Mouse (Mus musculus): ENCODE measurements around the gene Ostm1. TPM values are rescaled to one million over a fixed set of nuclear protein-coding genes. Genes with fewer than 3 reads are reported as not detected.

Gene Ostm1
- total RNA-seq, 2 experiments from 2014 or later = 53.0 to 54.7 TPM

DNA sequence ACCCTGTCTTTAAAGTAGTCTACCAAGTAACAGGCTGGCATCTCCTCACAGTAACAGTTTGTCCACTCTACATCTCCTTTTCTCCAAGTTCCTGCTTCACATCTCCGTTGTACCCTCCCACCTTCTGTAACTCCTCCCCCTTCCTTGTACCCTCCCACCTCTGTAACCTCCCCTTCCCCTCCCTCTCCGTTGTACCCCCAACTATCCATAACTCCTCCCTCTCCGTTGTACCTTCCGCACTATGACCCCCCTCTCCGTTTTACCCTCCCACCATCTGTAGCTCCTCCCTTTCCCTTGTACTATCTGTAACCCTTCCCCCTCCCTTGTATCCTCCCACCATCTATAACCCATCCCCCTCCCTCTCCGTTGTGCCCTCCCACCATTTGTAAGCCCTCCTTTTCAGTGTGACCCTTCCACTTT, 97.0 kb downstream of the Ostm1 start:
- H3K27ac ChIP-seq = no peak overlapping the region
- no peak for TF ChIP-seq CTCF (conservative IDR thresholded peaks at IDR 0.05)
- no peak for DNase-seq (ENCODE audit: low spot score in 2 of 2)
- H3K4me3 ChIP-seq = no peak overlapping the region

DNA sequence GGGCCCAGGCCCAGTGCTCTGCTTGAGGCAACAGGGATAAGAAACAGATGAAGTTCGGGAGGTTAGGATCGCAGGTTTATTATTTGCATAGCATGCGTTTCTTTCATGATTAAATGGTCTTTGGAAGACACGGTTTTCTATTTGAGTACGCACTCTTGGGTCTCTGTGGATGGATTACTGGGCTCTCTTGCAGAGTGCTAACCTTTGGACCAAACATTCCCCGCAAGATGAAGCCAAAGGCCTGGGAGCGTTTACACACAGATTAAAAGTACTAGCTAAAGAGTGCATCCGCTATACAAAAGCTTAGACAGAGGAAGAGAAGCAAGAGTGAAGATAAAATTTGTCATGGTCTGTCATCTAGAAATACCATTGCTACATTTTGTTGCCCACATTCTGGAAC, 98.8 kb downstream of the Ostm1 start:
- Histone ChIP-seq H3K27ac (no peak overlapping the region), H3K4me3 (no peak overlapping the region)
- DNase-seq (ENCODE audit: low spot score in 2 of 2) = no peak
- TF ChIP-seq CTCF (conservative IDR thresholded peaks at IDR 0.05) = no peak

DNA sequence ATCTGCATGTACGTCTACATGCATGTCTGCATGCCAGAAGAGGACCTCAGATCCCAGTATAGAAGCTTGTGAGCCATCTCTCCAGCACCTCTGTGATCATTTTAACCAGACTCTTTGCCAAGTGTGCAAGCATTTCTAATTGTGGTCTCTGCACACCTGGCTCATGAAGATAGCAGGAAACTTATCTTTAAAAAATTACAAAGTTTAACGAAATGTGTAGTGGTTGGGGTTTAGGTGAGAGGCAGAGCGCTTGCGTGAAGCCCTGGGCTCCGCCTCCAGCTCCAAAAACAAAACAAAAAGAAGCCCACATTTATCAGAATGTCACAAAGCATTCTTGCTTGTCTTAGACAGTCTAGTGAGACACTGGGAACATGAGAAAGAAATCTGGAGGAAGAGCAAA, 104.3 kb downstream of the Ostm1 start:
- DNase-seq (ENCODE audit: low spot score in 2 of 2) = no peak
- no peak for TF ChIP-seq CTCF (conservative IDR thresholded peaks at IDR 0.05)
- Histone ChIP-seq H3K27ac (no peak overlapping the region), H3K4me3 (no peak overlapping the region)

DNA sequence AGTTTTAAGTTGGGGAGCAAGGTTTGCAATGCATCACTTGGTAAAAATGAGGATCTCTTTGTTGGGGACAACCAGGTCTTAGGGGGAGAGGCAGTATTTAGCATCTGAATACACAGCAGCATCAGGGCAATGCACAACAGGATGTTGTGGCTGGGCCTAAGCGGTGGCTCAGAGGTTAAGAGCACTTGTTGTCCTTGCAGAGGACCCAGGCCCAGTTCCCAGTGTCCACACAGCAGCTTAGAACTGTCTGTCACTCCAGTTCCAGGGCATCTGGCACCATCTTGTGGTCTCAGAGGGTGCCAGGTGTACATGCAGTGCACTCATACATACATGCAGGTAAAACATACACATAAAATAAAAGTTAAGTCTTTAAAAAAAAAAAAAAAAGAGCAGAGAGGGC, 106.1 kb downstream of the Ostm1 start:
- Histone ChIP-seq H3K4me3 (no peak overlapping the region), H3K27ac (no peak overlapping the region)
- DNase-seq (ENCODE audit: low spot score in 2 of 2) = no peak
- 0 out of 2 replicates have a peak, but pooled peaks have one; percentile 5 for TF ChIP-seq CTCF (conservative IDR thresholded peaks at IDR 0.05)

DNA sequence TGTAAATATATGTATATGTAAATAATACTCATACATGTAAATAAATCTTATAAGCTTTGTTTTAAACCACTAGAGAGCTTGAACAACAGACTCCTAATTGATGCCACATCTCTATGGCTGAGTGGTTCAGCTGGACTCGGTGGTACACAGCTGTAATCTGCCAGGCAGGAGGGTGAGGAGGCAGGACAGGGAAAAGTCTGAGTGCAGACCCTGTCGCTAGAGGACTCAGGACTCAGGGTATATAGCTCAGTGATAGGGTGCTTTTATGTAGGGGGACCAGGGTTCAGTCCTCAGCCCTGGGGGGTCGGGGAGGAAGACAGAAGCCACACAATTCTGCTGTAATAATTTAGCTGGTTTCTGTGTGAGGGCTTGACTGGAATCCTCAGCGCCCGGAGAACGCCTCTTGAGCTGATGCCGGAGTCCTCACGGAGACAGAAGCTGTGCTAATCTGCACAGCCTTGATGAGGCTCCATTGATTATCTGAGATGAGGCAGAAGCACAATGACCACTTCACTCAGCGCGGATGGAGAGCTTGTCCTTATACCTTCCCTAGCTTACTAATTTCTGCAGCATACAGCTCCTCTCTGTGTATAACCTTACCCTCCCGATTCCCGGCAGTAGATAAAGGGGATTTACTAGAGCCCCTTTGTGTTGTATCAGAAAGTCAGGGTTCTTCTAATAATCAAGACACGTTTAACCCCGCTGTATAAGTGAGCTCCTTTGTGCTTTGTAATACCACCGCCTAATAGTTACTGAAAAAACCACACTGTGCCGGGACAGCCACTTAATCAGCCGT, 106.8 kb downstream of the Ostm1 start:
- DNase-seq (ENCODE audit: low spot score in 2 of 2) = no peak
- no peak for TF ChIP-seq CTCF (conservative IDR thresholded peaks at IDR 0.05)
- no peak overlapping the region for H3K4me3 ChIP-seq

DNA sequence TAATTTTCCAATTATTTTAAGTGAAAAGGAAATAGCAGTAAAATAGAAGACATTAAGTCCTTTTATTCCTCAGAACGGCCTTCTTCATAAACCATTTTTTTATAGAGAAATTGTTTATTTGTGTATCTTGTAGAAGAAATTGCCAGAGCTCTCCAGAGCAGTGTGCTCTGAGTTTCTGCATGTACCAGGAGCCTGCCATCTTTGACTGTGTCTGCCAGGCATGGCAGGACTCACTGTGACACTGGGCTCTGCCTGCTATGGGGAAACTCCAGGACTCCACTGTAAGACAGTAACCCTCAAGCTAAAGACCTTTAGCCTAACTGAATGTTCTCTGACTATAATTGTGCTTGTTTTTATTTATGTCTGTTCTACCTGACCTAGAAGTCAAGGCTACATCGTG, 107.4 kb downstream of the Ostm1 start:
- no peak overlapping the region for H3K4me3 ChIP-seq
- no peak for DNase-seq (ENCODE audit: low spot score in 2 of 2)
- TF ChIP-seq CTCF (conservative IDR thresholded peaks at IDR 0.05) = no peak
- no peak overlapping the region for H3K27ac ChIP-seq

More for the DNA sequence above, 106.8 kb downstream of the Ostm1 start:
- no peak overlapping the region for H3K27ac ChIP-seq

DNA sequence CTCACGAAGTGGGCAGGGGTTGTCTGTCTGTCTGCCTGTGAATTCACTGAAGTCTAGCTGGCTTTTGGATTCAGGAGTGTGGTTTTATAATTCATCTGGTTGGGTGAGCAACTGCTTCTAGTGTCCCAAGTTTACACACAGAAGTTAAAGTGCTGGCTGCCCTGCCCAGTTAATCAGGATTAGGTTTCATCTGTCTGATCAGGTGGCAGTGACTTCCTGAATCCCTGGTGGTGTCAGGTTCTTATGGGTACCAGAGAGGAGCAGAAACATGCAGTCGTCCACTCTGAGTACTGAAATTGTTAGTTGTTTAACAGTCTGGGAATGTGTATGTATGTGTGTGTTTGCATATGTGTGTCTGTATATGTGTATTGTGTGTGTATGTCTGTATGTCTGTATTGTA, 108.5 kb downstream of the Ostm1 start:
- Histone ChIP-seq H3K27ac (no peak overlapping the region), H3K4me3 (no peak overlapping the region)
- no peak for TF ChIP-seq CTCF (conservative IDR thresholded peaks at IDR 0.05)
- DNase-seq (ENCODE audit: low spot score in 2 of 2) = no peak

DNA sequence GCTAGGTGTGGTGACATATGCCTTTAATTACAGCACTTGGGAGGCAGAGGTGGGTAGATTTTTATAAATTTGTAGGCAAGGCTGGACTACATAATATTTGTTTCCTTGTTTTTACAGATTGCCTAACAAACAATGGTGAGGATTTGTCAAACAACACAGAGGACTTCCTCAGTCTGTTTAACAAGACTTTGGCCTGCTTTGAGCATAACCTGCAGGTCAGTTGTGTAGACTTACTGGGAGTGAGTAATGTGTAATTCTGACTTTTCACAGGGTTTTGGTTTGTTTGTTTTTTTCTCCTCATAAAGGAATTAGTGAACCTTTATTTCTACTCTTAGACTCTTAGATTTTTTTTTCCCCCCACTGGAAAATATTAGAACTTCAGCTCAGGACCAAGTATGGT, 109.2 kb downstream of the Ostm1 start:
- no peak overlapping the region for H3K4me3 ChIP-seq
- no peak for DNase-seq (ENCODE audit: low spot score in 2 of 2)
- no peak for TF ChIP-seq CTCF (conservative IDR thresholded peaks at IDR 0.05)
- no peak overlapping the region for H3K27ac ChIP-seq

DNA sequence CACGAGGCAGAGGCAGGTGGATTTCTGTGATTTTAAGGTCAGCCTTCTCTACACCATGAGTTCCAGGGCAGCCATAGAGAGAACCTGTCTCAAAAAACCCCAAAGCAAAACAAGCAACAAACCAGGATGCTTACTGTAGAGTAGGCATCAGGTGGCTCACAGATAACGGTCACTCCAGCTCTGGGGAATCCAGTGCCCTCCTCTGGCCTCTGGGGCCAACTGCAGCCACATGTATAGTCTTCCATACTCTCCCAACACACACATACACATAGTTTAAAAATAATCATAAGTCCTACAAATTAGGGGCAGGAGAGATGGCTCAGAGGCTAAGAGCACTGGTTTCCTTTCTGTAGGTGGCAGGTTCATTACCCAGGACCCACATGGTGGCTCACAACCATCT, 109.9 kb downstream of the Ostm1 start:
- no peak overlapping the region for H3K4me3 ChIP-seq
- no peak for DNase-seq (ENCODE audit: low spot score in 2 of 2)
- peak; percentile 40 for TF ChIP-seq CTCF (conservative IDR thresholded peaks at IDR 0.05)
- no peak overlapping the region for H3K27ac ChIP-seq

DNA sequence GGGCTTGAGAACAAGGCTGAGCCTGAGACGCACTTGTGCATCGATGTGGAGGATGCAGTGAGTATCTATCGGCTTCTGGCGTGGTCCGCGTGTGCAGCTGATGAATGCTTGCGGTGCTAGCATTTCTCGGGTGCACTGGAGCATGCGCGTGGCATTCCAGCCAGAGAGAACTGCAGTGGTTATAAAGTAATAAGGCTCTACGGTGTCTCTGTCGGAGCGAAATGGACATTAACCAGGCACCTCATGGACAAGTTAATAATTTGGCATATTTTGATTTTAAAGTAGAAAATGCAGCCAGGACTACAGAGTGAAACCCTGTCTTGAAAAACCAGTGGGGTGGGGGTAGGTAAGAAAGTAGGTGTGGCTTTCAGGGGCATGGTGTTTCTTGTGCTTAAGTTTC, 112.7 kb downstream of the Ostm1 start:
- no peak for DNase-seq (ENCODE audit: low spot score in 2 of 2)
- Histone ChIP-seq H3K27ac (no peak overlapping the region), H3K4me3 (no peak overlapping the region)
- no peak for TF ChIP-seq CTCF (conservative IDR thresholded peaks at IDR 0.05)

DNA sequence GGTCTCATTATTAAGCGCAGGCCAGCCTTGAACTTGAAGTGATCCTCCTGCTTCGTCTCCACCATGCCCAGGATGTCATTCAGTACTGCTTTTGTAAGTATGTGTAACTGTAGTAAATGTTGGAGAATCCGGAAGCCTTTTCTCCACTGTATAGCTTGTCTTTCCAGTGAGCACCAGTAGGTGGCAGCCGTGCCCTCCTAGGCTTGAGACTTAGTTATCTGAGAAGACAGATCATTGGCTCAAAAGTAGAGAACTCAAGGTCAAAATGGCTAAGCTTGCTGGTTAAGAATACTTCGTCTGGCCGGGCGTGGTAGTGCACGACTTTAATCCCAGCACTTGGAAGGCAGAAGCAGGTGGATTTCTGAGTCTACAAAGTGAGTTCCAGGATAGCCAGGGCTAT, 113.4 kb downstream of the Ostm1 start:
- peak; percentile 93 for TF ChIP-seq CTCF (conservative IDR thresholded peaks at IDR 0.05)
- peak; percentile 54 to 79 for DNase-seq (ENCODE audit: low spot score in 2 of 2)
- no peak overlapping the region for H3K27ac ChIP-seq
- no peak overlapping the region for H3K4me3 ChIP-seq

DNA sequence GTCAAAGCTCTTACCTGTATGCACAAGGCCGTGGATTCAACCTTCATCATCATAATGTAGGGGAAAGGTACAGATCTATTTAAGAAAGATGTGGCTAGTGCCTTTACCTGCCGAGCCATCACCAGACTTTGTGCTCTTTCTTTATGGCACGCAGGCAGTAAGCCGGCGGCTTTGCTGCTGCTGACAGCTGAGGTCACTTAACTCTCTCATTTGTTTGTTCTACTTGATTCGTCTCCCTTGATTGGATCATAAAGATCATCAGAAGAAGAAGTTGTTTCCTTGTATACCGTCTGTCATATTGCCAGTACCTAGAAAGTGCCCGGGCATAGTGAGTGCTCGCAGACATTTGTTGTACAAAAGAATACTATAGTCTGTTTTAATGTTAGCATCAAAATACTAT, 114.8 kb downstream of the Ostm1 start:
- Histone ChIP-seq H3K4me3 (no peak overlapping the region), H3K27ac (no peak overlapping the region)
- DNase-seq (ENCODE audit: low spot score in 2 of 2) = no peak
- TF ChIP-seq CTCF (conservative IDR thresholded peaks at IDR 0.05) = no peak

DNA sequence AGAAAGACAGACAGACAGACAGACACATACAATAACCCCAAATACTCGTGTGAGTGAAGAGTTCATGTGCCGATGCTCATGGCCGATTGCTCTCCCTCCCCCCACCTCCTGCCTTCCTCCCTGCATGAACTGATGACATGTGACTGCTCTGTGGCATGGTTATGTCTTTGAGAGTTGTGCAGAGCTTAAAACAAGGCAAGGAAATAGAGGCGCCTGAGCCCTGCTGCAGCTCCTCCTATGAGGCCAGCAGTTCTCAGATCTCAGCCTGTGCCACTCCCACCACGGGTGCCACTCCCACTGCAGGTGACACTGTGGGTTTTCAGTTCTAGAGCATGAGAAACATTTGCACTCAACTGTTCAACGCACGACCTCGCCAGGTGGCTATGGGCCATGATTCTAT, 115.4 kb downstream of the Ostm1 start:
- Histone ChIP-seq H3K27ac (no peak overlapping the region), H3K4me3 (no peak overlapping the region)
- no peak for DNase-seq (ENCODE audit: low spot score in 2 of 2)
- no peak for TF ChIP-seq CTCF (conservative IDR thresholded peaks at IDR 0.05)

DNA sequence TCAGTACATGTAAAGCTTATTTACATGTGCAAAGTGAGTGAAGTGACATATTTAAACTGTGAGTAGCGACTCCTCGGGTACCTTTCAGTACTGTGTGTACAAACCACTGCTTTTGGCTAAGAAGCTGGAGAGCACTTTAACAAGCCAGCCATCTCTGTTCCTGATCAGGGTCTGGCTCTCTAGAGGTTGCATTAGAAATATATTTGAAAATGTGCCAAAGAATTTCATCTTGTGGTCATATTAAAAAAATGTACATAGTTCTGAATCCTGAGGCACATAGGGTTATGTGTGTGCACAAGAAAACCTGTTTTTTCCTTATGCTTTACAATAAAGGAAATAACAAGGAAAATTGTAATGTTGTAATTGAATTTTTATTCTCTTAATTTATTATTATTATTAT, 118.5 kb downstream of the Ostm1 start:
- no peak for DNase-seq (ENCODE audit: low spot score in 2 of 2)
- no peak for TF ChIP-seq CTCF (conservative IDR thresholded peaks at IDR 0.05)
- Histone ChIP-seq H3K4me3 (no peak overlapping the region), H3K27ac (no peak overlapping the region)

All from layer of hippocampus, adult 2 months (tissue).